Mouse (Mus musculus): ENCODE measurements around the gene Ezh1.

DNA sequence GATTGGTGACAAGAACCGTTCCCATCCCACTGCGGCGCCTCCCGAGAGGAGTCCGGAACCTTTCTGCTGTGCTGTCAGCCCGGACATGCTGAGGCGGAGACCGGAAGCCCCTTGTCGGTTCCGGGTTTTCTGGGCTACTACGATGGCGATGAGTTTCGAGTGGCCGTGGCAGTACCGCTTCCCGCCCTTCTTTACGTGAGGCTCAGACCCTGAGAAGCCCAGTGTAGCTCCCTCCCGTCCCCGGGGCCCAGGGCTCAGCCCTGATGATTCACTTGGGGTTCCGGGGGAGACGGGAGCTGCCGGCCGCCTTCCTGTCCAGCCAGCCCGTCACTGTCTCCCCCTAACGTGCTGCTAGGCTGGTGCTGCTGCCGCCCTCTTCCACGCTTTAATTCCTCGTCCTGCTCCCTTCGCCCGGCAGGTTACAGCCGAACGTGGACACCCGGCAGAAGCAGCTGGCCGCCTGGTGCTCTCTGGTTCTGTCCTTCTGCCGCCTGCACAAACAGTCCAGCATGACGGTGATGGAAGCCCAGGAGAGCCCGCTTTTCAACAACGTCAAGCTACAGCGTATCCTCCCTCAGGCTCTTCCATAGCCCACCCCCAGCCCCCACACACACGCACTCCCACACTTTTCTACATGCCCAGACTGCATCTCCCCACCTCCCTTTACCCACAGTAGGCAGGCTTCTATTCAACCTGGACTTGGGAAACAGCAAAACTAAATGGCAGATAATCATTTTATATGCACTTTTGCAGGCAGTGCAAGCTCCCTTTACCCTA, 27.5 kb upstream of the Ezh1 start, which contains the start of gene Vps25:
- peak; percentile 53 for TF ChIP-seq CTCF (IDR thresholded peaks at IDR 0.05)
- TF ChIP-seq EP300 (IDR thresholded peaks at IDR 0.05) = no peak

Measured in lung, postnatal 0 days (tissue).